Mouse (Mus musculus): ENCODE measurements at regions not wholly inside any gene's neighbourhood (a gene's known extent, or its start where the extent isn't known, plus 50 kb on each side); places are given as distances from the start of the nearest gene placed in this dataset.

DNA sequence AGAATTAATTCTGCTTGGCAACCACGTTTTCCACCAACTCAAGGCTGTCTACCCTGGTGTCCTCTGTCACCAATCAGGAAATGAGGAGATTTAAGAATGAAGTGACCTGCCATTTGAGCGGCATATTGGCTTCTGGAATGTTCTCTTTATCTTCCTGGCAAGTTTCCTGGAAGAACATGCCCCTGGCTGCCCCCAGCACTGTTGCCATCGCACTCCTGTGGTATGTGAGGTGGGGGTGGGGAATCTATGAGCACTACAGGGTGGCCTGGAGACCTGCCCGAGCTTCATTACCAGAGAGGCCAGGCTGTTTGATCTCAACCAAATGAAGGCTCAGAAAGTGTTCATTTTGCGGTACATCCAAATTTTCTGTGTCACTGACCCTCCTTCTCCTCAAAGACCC, 243.8 kb upstream of the Il12b start:
- no peak for DNase-seq (ENCODE audit: extremely low spot score, low spot score)

DNA sequence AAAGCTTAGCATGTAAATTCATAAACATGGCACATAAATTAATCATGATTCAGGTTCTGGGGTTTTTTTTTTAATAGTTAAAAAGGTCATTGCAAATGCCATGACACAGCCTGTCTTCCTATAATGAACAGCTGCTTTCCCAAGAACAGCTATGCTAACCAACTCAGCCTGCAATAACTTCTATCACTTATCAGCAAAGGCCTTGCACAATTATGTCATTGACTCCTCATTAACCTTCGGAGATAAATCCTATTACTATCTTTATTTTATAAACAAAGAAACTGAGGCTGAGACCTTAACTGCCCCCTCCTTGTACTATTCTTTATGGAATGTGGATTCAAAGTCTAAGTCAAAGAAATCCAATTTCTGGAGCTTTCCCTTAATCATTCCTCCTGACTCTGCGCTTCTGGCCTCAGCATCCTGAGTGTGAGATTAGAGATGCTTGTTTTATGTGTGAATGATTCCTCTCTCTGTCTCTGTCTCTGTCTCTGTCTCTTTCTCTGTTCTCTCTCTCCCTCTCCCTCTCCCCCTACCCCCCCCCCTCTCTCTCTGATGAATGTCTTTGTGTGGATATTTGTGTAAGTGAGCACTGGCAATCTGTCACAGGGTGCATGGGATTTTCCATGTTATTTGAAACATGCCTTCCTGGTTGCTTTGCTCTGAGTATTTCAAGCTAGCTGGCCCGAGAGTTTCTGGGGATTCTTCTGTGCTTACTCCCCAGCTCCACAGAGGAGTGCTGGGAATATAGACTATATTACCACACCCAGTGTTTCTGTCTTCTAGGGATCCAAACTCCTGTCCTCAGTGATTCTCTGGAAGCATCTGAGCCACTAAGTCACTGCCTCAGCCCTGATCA, 243.1 kb upstream of the Il12b start:
- DNase-seq (ENCODE audit: extremely low spot score, low spot score): no peak

DNA sequence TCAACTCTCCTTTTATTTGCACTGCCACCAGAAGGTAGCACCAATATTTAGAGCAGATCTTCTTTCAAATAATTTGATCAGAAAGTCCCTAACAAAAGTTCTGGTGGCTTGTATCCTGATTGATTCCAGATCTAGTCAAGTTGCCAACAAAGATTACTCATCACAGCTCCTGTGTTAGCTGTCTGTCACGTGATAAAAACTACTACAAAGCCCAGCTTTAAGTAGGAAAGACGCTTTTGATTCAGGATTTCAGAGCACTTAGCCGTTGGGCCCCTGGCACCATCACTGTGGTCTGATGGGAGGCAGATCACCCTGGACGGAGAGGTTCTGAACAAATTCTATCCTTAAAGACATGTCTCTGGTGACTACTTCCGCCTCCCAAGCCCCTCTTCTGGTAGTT, 241.6 kb upstream of the Il12b start:
- no peak for DNase-seq (ENCODE audit: extremely low spot score, low spot score)

DNA sequence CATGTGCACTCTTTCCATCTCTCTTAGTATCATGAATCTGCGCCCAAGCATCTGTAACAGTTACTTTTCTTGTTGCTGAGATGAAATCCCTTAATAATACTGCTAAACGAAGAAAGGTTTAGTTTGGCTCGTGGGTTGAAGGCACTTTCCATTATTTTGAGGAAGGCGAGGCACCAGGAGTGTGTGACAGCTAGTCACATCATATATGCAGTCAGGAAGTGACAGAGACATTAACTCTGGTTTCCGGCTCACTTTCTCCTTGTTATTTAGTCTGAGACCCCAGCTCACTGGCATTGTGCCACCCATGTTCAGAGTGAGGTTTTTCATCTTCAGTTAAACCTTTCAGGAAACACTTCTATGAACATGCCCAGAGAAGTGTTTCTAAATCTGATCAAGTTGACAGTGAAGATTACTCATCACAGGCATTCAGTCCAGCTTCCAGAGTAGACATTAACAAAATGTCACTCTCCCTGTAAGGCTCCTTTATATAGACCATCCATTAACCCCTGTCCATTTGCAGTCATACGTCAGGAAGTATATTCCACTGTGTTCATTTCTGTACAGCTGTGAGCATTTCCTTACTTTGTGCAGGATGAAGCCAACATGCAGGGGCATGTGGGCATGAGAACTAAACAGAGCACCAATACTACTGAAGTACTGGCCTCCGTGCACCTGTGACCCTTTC, 238.0 kb upstream of the Il12b start:
- no peak for DNase-seq (ENCODE audit: extremely low spot score, low spot score)

DNA sequence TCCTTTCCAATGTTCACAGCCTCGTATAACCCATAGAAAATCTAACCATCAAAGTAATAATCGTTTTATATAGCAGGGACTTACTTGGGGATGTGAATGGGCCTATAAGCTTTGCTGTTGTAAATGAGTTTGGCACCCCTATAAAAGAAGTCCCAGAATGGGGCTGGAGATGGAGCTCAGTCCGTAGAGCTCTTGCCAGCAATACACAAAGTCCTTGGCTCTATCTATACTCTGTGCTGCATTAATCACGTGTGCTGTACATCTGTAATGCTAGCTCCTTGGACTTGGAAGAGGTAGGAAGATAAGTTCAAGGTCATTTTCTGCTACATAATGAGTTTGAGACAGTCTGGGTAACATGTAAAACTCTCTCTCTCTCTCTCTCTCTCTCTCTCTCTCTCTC, 236.8 kb upstream of the Il12b start:
- no peak for DNase-seq (ENCODE audit: extremely low spot score, low spot score)

DNA sequence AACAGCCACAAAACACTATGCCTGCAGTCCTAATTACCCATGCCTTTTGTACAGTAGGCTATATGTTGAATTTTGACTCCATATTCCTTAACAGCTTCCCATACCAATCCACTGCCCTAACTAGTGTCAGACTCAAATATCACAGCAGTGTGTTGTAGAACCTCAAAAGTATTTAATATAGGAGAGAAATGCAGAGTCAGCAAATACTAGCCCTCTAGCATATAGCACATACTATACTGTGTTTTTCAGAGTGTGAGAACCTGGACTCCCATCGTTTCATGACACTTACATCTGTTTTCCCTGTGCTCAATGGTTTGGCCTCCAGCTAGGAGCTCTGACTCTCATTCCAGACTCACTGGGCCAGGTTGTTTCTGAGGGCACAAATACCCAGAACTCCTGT, 236.1 kb upstream of the Il12b start:
- DNase-seq (ENCODE audit: extremely low spot score, low spot score): no peak

DNA sequence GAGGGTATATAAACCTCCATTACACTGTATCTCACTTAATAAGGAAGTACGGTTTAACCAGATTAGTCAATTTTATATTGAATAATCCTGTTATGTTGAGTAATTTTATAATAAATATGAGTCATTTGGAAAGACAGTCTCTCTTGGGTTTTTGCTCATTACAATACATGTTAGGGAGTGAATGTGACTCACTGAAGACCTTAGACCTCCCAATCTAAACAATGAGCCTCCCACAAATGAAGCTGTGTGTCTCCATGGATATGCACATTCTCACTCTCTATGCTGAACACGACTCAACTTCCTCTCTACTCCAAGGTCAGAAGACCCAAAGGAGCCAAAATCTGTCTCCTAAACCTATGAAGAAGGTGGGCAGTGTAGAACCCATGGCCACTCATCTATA, 235.7 kb upstream of the Il12b start:
- DNase-seq (ENCODE audit: extremely low spot score, low spot score): no peak

DNA sequence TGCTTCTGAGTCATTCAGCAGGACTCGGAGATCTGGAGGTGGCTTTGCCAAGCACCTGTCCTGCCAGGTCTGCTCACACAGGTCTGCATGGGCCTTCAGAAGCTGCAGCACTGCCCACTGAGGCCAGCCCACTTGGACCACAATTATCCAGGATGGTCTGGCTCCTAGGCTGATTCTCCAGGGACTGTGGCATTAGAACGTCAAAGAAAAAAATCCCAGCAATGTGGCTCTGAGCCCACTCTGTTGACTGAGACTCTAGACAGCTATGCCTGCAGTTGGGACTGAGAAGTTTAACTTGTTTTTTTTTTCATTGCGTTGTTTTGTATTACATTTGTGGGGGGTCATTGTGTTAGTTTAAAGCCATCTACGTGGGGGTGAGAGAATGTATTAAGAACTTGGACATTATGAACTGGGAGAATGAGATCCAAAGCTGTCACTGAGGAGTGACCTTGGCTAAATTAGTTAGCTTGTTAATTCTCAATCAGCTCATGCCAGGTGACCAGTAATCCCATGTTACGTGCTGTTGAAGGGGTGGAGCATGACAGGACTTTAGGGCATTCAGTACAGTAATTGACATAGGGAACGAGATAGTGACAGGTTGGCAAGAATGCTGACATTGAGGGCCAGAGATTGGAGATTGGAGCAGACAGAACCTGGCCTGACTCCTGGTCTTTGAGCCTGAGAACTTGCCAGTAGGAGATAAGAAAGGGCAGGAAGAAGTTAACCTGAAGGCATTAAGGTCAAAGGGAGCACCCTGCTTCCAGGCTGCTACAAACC, 232.0 kb upstream of the Il12b start:
- no peak for DNase-seq (ENCODE audit: extremely low spot score, low spot score)

DNA sequence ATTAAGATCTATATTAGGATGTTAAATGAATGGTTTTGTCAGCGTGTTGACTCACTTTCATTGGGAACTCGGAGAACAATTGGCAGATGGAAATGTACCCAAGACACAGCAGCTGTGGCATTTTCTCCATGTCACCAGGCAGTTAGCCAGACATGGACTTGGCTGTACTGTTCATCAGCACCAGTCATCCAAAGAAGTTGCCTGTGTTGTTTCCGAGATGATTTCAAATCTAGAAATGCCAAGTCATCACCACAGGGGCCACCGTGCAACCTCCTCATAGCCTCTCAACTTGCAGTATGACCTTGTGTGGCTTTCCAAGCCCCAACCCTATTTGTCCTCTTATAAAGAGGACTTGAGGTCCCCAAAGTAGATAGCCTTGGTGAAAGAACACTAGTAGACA, 227.4 kb upstream of the Il12b start:
- DNase-seq (ENCODE audit: extremely low spot score, low spot score): no peak

DNA sequence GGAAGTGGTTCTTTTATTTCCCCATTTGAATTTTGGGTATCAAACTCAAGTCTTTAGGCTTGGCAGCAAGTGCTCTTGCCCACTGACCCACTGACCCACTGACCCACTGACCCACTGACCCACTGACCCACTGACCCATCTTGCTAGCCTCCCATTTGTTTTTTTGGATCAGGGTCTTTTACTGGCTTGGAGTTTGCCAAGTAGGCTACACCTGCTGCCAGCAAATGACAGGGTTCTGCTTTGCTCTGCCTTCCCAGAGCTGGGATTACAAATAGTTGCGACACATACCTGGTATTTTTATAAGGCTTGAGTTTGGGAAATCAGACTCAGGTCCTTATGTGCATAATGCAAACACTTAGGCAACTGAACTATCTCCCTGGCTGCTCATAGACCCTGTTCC, 226.7 kb upstream of the Il12b start:
- DNase-seq (ENCODE audit: extremely low spot score, low spot score): no peak

DNA sequence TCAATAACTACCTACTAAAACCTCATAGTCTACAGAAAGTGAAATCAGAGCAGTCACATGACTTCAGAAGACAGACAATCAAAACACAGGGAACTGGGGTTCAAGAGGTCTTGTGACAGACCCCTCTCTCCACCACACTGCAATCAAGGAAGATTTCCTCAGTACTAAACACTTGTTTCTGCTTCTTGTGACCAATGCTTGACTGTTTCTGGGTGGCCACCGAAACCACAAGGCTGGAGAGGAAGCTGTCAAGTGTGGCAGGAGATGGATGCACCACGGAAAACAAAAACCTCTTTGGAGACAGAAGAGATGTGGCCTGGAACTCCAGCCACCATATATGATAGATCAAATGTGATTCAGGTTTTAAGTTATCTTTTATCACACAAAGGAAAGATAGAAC, 225.3 kb upstream of the Il12b start:
- no peak for DNase-seq (ENCODE audit: extremely low spot score, low spot score)

DNA sequence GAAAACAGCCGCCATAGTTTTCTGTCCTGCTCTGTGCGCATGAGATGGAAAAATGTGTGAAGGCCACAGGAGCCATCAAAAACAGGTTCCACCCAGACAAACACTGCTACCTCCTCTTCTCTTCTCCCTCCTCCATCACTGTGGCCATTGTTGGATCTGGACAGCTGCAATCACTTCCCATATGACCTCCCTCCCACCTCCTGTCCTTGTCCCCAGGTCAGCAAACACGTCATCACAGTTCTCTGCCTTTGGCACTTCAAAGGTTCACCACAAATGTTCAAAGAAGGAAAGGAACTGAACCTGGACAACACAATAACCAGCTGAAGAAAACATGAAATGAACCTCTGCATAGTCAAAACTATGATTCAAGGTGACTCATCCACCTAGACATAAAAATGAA, 220.2 kb upstream of the Il12b start:
- DNase-seq (ENCODE audit: extremely low spot score, low spot score): no peak

DNA sequence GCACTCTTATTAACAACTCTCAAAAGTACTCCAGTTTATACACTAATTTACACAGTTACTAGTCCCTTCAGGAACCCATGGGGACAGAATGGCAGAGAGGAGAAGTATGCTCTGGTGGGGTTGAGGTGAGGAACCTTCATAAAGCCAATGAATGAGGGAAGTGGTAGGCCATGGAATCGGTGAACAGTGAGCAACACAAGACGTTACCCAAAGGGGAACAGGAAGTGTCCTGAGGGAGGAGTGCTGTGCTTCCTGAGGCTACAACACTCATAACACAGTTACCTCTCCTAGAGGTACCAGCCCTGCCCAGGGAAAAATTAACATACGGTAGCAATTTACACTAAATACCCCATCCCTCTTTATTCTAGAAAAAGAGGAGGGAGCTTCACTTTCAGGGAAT, 216.0 kb upstream of the Il12b start:
- no peak for DNase-seq (ENCODE audit: extremely low spot score, low spot score)

DNA sequence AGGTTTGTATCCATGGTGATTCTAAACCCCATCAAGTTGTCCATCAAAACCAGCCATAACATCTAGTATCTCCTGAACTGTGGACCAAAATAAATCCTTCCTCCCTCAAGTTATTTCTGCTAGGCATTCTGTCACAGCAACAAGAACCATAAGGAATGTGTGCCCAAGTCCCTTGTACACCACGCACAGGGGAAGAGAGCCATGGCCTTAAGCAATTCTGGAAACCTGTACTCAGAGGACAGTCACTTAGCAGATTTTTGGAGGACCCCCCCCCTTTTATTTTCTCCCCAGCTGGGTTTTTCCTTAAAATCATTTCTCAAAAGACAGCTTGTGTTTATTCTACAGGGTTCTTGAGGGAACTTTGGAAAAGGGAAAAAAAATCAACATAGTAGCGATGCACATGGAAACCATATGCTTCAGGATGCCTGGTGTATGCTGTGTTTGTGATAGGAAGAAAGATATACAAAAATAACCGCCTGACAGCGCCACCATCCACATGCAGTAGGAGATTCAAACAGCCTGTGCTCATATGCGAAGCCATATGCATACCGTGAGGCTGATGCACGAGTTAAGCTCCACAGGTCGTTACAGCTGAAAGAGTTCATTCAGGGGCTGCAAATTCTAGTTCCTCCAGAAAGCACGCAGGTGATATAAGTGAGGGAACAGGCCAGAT, 214.5 kb upstream of the Il12b start:
- DNase-seq (ENCODE audit: extremely low spot score, low spot score): no peak

DNA sequence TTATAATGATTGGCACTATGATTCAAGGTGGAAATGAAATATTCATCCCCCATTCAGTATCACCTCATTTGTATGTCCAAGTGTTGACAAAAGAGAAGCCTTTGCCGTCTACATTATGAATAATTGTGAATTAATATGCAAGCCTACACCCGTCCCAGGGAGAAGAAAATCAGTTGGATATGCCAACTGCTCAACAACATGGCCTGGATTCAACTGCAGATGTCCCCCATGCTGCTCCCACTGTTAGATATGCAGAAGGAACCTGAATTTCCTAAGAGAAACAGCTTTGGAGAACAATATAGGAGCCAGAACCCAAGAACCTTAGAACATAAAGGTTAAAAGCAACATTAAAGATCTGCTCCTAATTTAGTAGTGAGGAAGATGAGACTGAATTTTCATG, 211.7 kb upstream of the Il12b start:
- DNase-seq (ENCODE audit: extremely low spot score, low spot score): no peak

DNA sequence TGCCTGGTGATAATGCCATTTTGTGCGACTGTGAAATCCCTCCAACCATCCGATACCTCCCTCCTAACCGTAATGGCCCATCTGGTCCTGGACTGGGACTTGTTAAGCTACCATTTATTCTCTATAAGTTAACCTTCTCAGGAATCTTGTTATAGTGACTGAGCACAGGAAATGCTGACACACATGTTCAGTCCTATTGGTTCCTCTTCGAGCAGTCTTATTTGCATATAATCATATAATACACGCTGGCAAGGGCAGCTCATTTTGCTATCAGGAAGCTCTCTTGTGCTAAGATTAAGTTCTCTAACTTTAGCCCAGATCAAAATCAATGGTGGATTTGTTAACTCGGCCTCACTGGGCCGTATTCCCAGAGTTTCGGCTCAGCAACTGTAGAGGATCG, 206.1 kb upstream of the Il12b start:
- DNase-seq (ENCODE audit: extremely low spot score, low spot score): no peak

DNA sequence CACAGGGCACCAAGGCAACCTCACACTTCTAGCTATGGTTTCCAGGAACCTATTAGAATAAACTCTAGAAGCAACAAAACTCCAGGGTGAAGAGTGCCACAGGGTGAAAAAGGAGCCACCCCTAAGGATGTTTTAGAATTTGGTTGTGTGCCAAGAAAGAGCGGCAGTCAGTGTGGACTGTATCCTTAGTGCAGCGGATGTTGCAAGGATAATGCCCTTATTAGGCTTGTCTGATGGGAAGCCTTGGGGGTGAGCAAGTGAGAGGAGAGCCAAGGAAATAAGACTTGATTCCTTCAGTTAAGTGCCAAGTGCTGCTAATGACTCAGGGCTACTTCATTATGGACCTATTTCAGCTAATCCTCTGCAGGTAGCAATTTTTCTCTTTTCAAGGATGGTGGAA, 197.1 kb upstream of the Il12b start:
- DNase-seq (ENCODE audit: extremely low spot score, low spot score): no peak

DNA sequence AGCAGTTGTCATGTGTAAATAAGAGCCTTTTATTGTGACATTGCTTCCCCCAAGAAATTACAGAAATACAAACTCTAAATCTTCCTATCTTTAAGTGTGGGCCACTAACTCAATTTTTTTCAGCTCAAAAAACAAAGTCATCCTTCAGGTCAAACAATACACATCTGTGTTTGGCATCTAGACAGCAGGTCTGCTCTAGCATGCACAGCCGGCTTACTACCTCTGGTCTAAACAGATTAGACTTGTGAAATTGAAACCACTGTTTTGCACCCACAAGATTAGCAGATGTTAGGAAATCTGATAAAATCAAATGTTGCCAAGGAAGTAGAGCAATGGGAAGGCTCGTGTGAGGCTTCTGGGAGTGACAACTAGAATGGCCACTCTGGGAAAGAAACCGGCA, 195.5 kb upstream of the Il12b start:
- no peak for DNase-seq (ENCODE audit: extremely low spot score, low spot score)

DNA sequence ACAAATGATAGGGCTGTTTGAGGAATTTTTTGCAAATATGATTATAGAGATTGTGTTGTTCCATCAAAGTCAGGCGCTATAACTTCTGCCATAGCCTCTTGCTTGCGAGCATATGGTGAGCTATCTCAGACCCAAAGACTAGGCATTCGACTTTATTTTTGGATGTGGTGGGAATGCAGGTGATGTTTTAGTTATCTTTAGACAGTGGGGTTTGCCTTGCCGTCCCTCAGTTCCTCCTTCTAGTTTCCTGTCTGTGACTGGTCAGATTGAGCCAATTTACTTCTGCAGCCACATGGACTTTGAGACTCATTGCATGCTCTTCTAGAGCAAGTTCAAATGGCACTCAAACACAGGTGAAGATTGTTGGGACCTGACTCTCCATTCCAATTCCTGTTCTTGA, 193.0 kb upstream of the Il12b start:
- no peak for DNase-seq (ENCODE audit: extremely low spot score, low spot score)

DNA sequence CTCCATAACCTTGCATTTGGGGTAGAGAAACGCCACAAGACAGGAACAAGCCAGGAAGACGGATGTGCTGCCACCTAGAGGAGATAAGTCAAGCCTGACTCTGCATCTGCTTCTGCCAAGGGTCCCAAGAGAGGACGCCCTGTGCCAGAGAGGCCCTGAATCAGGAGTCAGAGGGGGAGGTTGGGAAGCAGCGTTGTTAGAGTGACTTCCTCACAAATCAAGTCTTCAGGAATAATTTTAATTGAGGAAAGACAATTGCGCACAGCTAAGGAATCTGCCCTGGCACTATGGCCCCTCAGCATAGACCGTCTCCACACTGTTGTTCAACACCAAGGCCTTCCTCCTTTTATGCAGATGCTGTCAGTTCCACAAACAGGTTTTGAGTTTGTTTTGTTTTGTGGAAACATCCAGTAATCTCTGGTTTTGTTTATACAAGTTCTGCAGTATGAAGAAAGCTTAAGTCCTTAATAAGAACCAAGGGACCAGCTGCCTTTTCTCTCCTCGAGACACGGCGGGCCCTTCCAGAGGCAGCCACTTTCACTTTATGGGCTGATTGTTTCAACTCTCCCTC, 187.9 kb upstream of the Il12b start:
- DNase-seq (ENCODE audit: extremely low spot score, low spot score): peak; percentile 41

DNA sequence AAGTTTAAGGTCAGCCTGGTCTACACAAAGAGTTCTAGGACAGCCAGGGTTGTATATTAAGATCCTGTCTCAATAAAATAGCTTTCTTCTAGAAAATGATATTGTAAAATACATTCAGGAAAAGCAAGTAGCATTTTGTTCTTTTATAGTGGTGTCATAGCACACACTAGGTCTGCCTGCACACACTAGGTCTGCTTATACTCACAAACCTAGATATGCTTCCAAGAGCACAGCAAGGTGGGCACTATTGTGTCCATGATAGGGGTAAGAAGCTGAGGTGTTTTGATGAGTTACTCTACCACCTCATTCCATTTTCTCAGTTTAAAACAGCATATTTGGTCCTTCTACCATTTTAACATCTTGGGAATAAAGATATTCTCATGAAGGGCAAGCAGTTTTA, 185.8 kb upstream of the Il12b start:
- DNase-seq (ENCODE audit: extremely low spot score, low spot score): no peak

All from neural tube, embryonic 10.5 days (tissue).